Mouse (Mus musculus): ENCODE results near the gene Acat3.

DNA sequence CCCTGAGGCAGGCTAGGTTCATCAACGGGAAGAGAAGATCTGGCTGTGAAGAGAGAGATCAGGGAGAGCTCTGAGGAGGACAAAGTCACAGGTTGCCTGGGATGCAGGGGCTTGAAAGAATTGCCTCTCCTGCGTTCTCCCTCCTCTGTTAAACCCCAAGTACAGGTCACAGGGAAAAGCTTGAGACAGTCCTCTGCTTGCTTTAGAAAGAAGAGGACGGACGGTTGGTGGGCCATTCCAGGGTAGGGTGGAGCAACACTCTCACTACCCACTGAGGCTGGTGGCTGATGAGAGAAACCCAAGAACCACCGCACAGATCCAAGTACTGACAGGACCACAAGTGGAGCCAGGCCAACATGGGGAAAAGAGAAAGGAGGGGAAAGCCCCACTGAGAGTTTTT lies 64.7 kb downstream of the Acat3 start, which contains the start of gene Mrgprh:
- TF ChIP-seq CTCF (IDR thresholded peaks at IDR 0.05; ENCODE audit: low read depth, low read length) (no peak), POLR2A (IDR thresholded peaks at IDR 0.05; ENCODE audit: extremely low read depth, insufficient read depth, low read length) (no peak)
